Mouse (Mus musculus): ENCODE data around the gene Nab1. TPM values are rescaled to one million over a fixed set of nuclear protein-coding genes. Genes with fewer than 3 reads are reported as not detected.
A peak's percentile ranks its signal among the peaks of the same experiment; 100 is the strongest.
"Not testable (repeated sequence)": the region's sequence is repeated elsewhere in the genome, so short reads cannot be mapped to it uniquely, and the experiment has no call there.

The Nab1 gene
- polyA plus RNA-seq (2014; fragmentation: Nextera tagmentation; extraction: Ambion mirVana): 29.5 and 31.4 TPM in 2 replicates

DNA sequence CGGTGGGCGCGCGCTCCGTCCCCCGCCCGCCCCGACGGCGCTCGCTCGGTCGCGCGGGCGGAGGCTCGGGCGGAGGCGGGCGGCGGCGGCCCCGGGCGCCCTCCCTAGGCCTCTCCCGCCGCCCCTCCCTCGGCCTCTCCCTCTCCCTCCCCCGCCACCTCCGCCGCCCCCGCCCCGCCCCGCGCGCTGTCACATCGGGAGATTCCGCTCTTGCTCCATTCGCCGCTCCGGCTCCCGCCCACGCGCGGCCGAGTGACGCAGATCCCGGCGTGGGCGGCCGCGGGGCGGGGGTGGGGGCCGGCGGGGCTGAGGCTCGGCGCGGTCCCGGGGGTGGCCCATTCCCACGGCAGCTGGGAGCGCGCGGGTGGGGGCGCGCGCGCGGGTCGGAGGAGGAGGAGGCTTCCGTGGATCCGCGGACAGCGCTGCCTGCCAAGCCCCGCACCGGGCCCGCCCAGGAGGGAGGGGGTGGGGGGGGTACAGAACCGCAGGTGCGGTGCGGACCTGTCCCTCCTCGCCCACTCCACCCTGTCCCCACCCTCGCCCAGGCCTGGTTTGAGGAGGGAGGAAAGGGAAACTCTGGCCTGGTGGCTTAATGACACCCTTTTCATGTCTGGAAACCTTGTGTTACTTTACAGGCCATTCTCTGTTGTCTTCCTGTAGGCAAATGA is at the start of gene Nab1:
Nab1 (minus strand) TSS at position 366 of the 668 bp plus-strand sequence.
- Histone ChIP-seq H3K4me3 (ENCODE audit: low read depth, low read length) (peak within 1 kb of the TSS; percentile 90), H3K36me3 (ENCODE audit: control insufficient read depth, insufficient read depth, low read length) (no peaks in the 10 kb centered on the region), H3K4me1 (ENCODE audit: control insufficient read depth, insufficient read depth, low read length) (peaks cover 13% of the 10 kb centered on the region), H3K27me3 (ENCODE audit: control insufficient read depth, insufficient read depth, low read length) (no peaks in the 10 kb centered on the region), H3K4me2 (peak within 1 kb of the TSS; percentile 78), H3K27ac (ENCODE audit: low read depth, low read length) (peak within 1 kb of the TSS; percentile 93), H3K9ac (ENCODE audit: low read depth, low read length) (peak within 1 kb of the TSS; percentile 94), H3K9me3 (replicated peaks; ENCODE audit: control insufficient read depth, low read length) (no peaks in the 10 kb centered on the region)
- 2% methylated on average over 30 of the region's 80 CpGs for WGBS (ENCODE audit: insufficient replicate concordance)
- peak; percentile 86 for ATAC-seq (replicated peaks; ENCODE audit: insufficient number of reproducible peaks, low FRiP score, low TSS enrichment)

GRCm38 (mm10) chr1:52547451-52547850 is 47.0 kb upstream of the Nab1 start:
- Histone ChIP-seq H3K4me1 (ENCODE audit: control insufficient read depth, insufficient read depth, low read length) (no peaks in the 10 kb centered on the region), H3K9me3 (replicated peaks; ENCODE audit: control insufficient read depth, low read length) (peaks cover 4% of the 10 kb centered on the region), H3K27me3 (ENCODE audit: control insufficient read depth, insufficient read depth, low read length) (no peaks in the 10 kb centered on the region), H3K4me3 (ENCODE audit: low read depth, low read length) (no peak overlapping the region), H3K27ac (ENCODE audit: low read depth, low read length) (no peak overlapping the region), H3K36me3 (ENCODE audit: control insufficient read depth, insufficient read depth, low read length) (no peaks in the 10 kb centered on the region), H3K9ac (ENCODE audit: low read depth, low read length) (no peak overlapping the region), H3K4me2 (no peak overlapping the region)
- 70% methylated on average over 5 of the region's 5 CpGs for WGBS (ENCODE audit: insufficient replicate concordance)
- no peak for ATAC-seq (replicated peaks; ENCODE audit: insufficient number of reproducible peaks, low FRiP score, low TSS enrichment)

- Histone ChIP-seq H3K4me2 (no peak overlapping the region), H3K9ac (ENCODE audit: low read depth, low read length) (no peak overlapping the region), H3K27me3 (ENCODE audit: control insufficient read depth, insufficient read depth, low read length) (no peaks in the 10 kb centered on the region), H3K27ac (ENCODE audit: low read depth, low read length) (no peak overlapping the region), H3K36me3 (ENCODE audit: control insufficient read depth, insufficient read depth, low read length) (no peaks in the 10 kb centered on the region), H3K4me1 (ENCODE audit: control insufficient read depth, insufficient read depth, low read length) (no peaks in the 10 kb centered on the region), H3K9me3 (replicated peaks; ENCODE audit: control insufficient read depth, low read length) (peaks cover 4% of the 10 kb centered on the region), H3K4me3 (ENCODE audit: low read depth, low read length) (no peak overlapping the region)
- 58% methylated on average over 3 of the region's 3 CpGs for WGBS (ENCODE audit: insufficient replicate concordance)
- no peak for ATAC-seq (replicated peaks; ENCODE audit: insufficient number of reproducible peaks, low FRiP score, low TSS enrichment)
These were observed 46.3 kb upstream of the Nab1 start for GRCm38 (mm10) chr1:52546796-52547195.

DNA sequence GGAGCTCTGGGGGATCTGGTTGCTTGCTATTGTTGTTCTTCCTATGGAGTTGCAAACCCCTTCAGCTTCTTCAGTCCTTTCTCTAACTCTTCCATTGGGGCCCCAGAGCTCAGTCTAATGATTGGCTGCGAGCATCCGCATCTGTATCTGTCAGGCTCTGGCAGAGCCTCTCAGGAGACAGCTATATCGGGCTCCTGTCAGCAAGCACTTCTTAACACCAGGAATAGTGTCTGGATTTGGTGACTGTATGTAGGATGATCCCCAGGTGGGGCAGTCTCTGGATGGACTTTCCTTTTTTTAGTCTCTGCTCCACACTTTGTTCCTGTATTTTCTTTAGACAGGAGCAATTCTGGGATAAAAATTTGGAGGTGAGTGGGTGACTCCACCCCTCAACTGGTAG is 39.6 kb upstream of the Nab1 start:
- H3K4me3 ChIP-seq (ENCODE audit: low read depth, low read length); H3K36me3 ChIP-seq (ENCODE audit: control insufficient read depth, insufficient read depth, low read length); H3K27me3 ChIP-seq (ENCODE audit: control insufficient read depth, insufficient read depth, low read length); H3K4me1 ChIP-seq (ENCODE audit: control insufficient read depth, insufficient read depth, low read length); H3K9me3 ChIP-seq (replicated peaks; ENCODE audit: control insufficient read depth, low read length); H3K9ac ChIP-seq (ENCODE audit: low read depth, low read length); ATAC-seq (replicated peaks; ENCODE audit: insufficient number of reproducible peaks, low FRiP score, low TSS enrichment): not testable (repeated sequence)
- Histone ChIP-seq H3K4me2 (peak overlapping the region; percentile 31; the same call in 1 of the 2 replicates), H3K27ac (ENCODE audit: low read depth, low read length) (peak overlapping the region; percentile 75)
- WGBS (ENCODE audit: insufficient replicate concordance): 31% methylated on average over 3 of the region's 3 CpGs

GRCm38 (mm10) chr1:52529933-52530332 is 29.5 kb upstream of the Nab1 start:
- Histone ChIP-seq H3K9ac (ENCODE audit: low read depth, low read length) (no peak overlapping the region), H3K4me1 (ENCODE audit: control insufficient read depth, insufficient read depth, low read length) (no peaks in the 10 kb centered on the region)

DNA sequence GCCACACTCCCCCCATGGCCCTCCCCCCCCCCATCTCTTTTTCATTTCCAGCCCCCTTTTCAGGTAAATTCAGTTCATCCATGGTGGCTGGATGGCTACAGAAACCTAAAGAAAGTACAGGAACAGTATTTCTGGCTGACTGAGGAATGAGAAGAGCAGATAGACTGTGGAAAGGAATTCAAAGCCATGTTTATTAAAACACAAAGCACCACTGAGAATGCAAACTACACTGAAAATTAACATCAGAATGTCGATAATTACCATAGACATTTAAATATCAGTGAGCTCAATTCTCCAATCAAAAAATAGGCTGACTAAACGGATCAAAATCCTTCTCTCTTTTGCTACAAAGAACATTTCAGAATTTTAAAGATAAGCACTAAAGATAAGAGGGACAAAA is 27.2 kb upstream of the Nab1 start:
- Histone ChIP-seq H3K9ac (ENCODE audit: low read depth, low read length) (no peak overlapping the region), H3K36me3 (ENCODE audit: control insufficient read depth, insufficient read depth, low read length) (no peaks in the 10 kb centered on the region), H3K27me3 (ENCODE audit: control insufficient read depth, insufficient read depth, low read length) (no peaks in the 10 kb centered on the region), H3K4me2 (no peak overlapping the region), H3K4me1 (ENCODE audit: control insufficient read depth, insufficient read depth, low read length) (no peaks in the 10 kb centered on the region), H3K4me3 (ENCODE audit: low read depth, low read length) (no peak overlapping the region), H3K27ac (ENCODE audit: low read depth, low read length) (no peak overlapping the region), H3K9me3 (replicated peaks; ENCODE audit: control insufficient read depth, low read length) (no peaks in the 10 kb centered on the region)
- 46% methylated on average over 2 of the region's 2 CpGs for WGBS (ENCODE audit: insufficient replicate concordance)
- no peak for ATAC-seq (replicated peaks; ENCODE audit: insufficient number of reproducible peaks, low FRiP score, low TSS enrichment)

More at GRCm38 (mm10) chr1:52529933-52530332, 29.5 kb upstream of the Nab1 start:
- Histone ChIP-seq H3K36me3 (ENCODE audit: control insufficient read depth, insufficient read depth, low read length) (no peaks in the 10 kb centered on the region), H3K9me3 (replicated peaks; ENCODE audit: control insufficient read depth, low read length) (no peaks in the 10 kb centered on the region), H3K4me2 (no peak overlapping the region), H3K27me3 (ENCODE audit: control insufficient read depth, insufficient read depth, low read length) (no peaks in the 10 kb centered on the region), H3K27ac (ENCODE audit: low read depth, low read length) (no peak overlapping the region), H3K4me3 (ENCODE audit: low read depth, low read length) (no peak overlapping the region)
- no peak for ATAC-seq (replicated peaks; ENCODE audit: insufficient number of reproducible peaks, low FRiP score, low TSS enrichment)

DNA sequence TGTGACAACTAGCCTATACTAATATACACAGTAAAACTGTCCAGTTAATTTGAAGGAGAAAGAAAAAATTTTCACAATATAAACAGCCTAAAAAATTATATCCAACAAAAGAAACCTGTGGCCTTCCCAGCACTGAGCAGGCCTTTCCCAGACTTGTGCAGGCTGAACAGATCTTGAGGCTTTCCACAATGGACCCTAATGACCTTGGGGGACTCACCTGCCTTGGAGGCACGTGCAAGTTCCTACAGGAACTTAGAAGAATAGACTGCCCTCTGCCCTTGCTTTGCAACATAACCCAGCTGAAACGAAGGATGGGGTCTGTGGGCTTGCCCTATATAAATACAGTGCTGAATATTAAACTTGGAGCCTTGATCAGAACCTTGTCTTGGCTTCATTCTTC is 26.8 kb upstream of the Nab1 start:
- Histone ChIP-seq H3K36me3 (ENCODE audit: control insufficient read depth, insufficient read depth, low read length) (no peaks in the 10 kb centered on the region), H3K4me2 (no peak overlapping the region), H3K9me3 (replicated peaks; ENCODE audit: control insufficient read depth, low read length) (no peaks in the 10 kb centered on the region), H3K27me3 (ENCODE audit: control insufficient read depth, insufficient read depth, low read length) (no peaks in the 10 kb centered on the region), H3K4me1 (ENCODE audit: control insufficient read depth, insufficient read depth, low read length) (no peaks in the 10 kb centered on the region), H3K27ac (ENCODE audit: low read depth, low read length) (no peak overlapping the region), H3K9ac (ENCODE audit: low read depth, low read length) (no peak overlapping the region), H3K4me3 (ENCODE audit: low read depth, low read length) (no peak overlapping the region)
- ATAC-seq (replicated peaks; ENCODE audit: insufficient number of reproducible peaks, low FRiP score, low TSS enrichment): no peak
- WGBS (ENCODE audit: insufficient replicate concordance): 74% methylated on average over 2 of the region's 2 CpGs

DNA sequence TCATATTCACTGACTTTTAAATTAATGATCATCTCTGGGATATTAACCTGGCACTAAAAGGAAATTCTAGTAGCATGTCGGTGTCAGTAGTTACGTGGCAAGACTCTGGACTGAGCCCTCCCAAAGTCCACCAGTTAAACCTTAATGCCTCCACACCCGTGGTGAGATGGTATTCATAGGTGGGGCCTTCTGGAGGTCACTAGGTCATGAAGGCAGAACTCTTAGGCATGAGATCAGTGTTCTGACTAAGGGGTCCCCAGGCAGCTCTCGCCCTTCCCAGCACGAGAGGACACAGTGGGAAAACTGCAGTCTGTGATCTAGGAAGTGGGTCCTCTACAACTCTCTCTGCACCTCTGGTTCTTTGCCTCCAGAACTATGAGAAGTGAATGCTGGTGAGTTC is 24.2 kb upstream of the Nab1 start:
- no peaks in the 10 kb centered on the region for H3K27me3 ChIP-seq (ENCODE audit: control insufficient read depth, insufficient read depth, low read length)
- H3K27ac ChIP-seq (ENCODE audit: low read depth, low read length): no peak overlapping the region
- H3K4me2 ChIP-seq: no peak overlapping the region
- 67% methylated on average over 5 of the region's 5 CpGs for WGBS (ENCODE audit: insufficient replicate concordance)
- no peak overlapping the region for H3K4me3 ChIP-seq (ENCODE audit: low read depth, low read length)
- ATAC-seq (replicated peaks; ENCODE audit: insufficient number of reproducible peaks, low FRiP score, low TSS enrichment): no peak
- no peaks in the 10 kb centered on the region; the same call in 1 of the 2 replicates for H3K4me1 ChIP-seq (ENCODE audit: control insufficient read depth, insufficient read depth, low read length)
- H3K36me3 ChIP-seq (ENCODE audit: control insufficient read depth, insufficient read depth, low read length): no peaks in the 10 kb centered on the region
- no peak overlapping the region for H3K9ac ChIP-seq (ENCODE audit: low read depth, low read length)
- H3K9me3 ChIP-seq (replicated peaks; ENCODE audit: control insufficient read depth, low read length): no peaks in the 10 kb centered on the region

GRCm38 (mm10) chr1:52524150-52524549 is 23.7 kb upstream of the Nab1 start:
- H3K27ac ChIP-seq (ENCODE audit: low read depth, low read length): no peak overlapping the region
- ATAC-seq (replicated peaks; ENCODE audit: insufficient number of reproducible peaks, low FRiP score, low TSS enrichment): no peak
- no peak overlapping the region for H3K9ac ChIP-seq (ENCODE audit: low read depth, low read length)
- no peaks in the 10 kb centered on the region for H3K36me3 ChIP-seq (ENCODE audit: control insufficient read depth, insufficient read depth, low read length)
- no peak overlapping the region for H3K4me2 ChIP-seq
- H3K4me3 ChIP-seq (ENCODE audit: low read depth, low read length): no peak overlapping the region
- no peaks in the 10 kb centered on the region for H3K9me3 ChIP-seq (replicated peaks; ENCODE audit: control insufficient read depth, low read length)
- H3K4me1 ChIP-seq (ENCODE audit: control insufficient read depth, insufficient read depth, low read length): no peaks in the 10 kb centered on the region; the same call in 1 of the 2 replicates
- no peaks in the 10 kb centered on the region for H3K27me3 ChIP-seq (ENCODE audit: control insufficient read depth, insufficient read depth, low read length)
- 59% methylated on average over 7 of the region's 7 CpGs for WGBS (ENCODE audit: insufficient replicate concordance)

Measured in heart, embryonic 11.5 days (tissue).